Comparison of ENCODE assay signal across 20 mouse cellular contexts in genomic region chr14:102942222-102942843, GRCm38 (mm10). TPM values are rescaled to one million over a fixed set of nuclear protein-coding genes. Genes with fewer than 3 reads are reported as not detected.
A peak's percentile ranks its signal among the peaks of the same experiment; 100 is the strongest.
DNase-seq lines count a peak whose midpoint lies in the region; ATAC-seq lines count a peak whose summit lies in the region.
"Had no signal": no experiment of that assay in that cellular context is flagged by ENCODE, and none has a peak within 500 bp of the region (broad histone marks: within the 10 kb centered on the region; RNA-seq: fewer than 3 reads in every experiment).

No protein-coding gene starts in this region.

- H3K9ac ChIP-seq in forebrain, embryonic 16.5 days (replicated peaks; ENCODE audit: low read depth, low read length), result no peak overlapping the region
- H3K9ac ChIP-seq: embryonic facial prominence, embryonic 13.5 days; forebrain, embryonic 12.5 days; forebrain, postnatal 0 days; heart, embryonic 15.5 days; hindbrain, embryonic 13.5 days had no signal

- no peaks in the 10 kb centered on the region for H3K4me1 ChIP-seq in forebrain, embryonic 16.5 days (replicated peaks; ENCODE audit: control insufficient read depth, insufficient read depth, low read length)
- H3K4me1 ChIP-seq: embryonic facial prominence, embryonic 13.5 days; forebrain, embryonic 12.5 days; heart, embryonic 10.5 days; heart, embryonic 15.5 days; hindbrain, embryonic 13.5 days had no signal

- no peak overlapping the region for H3K4me3 ChIP-seq in forebrain, embryonic 16.5 days (replicated peaks; ENCODE audit: low read length)
- H3K4me3 ChIP-seq: embryonic facial prominence, embryonic 13.5 days; forebrain, embryonic 12.5 days; heart, embryonic 10.5 days; heart, embryonic 15.5 days; hindbrain, embryonic 13.5 days had no signal

- H3K4me2 ChIP-seq in forebrain, embryonic 16.5 days (ENCODE audit: low read length), result no peak overlapping the region
- H3K4me2 ChIP-seq: embryonic facial prominence, embryonic 13.5 days; forebrain, embryonic 12.5 days; heart, embryonic 15.5 days; hindbrain, embryonic 13.5 days had no signal

- H3K27me3 ChIP-seq in splenic B cell, adult 2 months (ENCODE audit: control insufficient read depth, insufficient read depth, low read length, poor library complexity, severe bottlenecking), result no peaks in the 10 kb centered on the region
- no peaks in the 10 kb centered on the region for H3K27me3 ChIP-seq in forebrain, embryonic 16.5 days (replicated peaks; ENCODE audit: control insufficient read depth, insufficient read depth, low read length)
- H3K27me3 ChIP-seq: embryonic facial prominence, embryonic 13.5 days; forebrain, embryonic 12.5 days; heart, embryonic 15.5 days; hindbrain, embryonic 13.5 days had no signal

- 83% methylated on average over 2 of the region's 2 CpGs for WGBS in forebrain, embryonic 16.5 days

- H3K27ac ChIP-seq in forebrain, embryonic 16.5 days (ENCODE audit: low read length), result no peak overlapping the region
- H3K27ac ChIP-seq: embryonic facial prominence, embryonic 13.5 days; forebrain, embryonic 12.5 days; heart, embryonic 10.5 days; heart, embryonic 15.5 days; hindbrain, embryonic 13.5 days; hindbrain, postnatal 0 days had no signal

- DNase-seq in 416B (ENCODE audit: low read depth) (peak; percentile 9), A20 (ENCODE audit: low read depth, low spot score) (peak; percentile 62)
- DNase-seq in splenic B cell, adult 2 months (ENCODE audit: low read depth, low spot score), result peak; percentile 35
- no peak for DNase-seq in thymus, postnatal 10 days (ENCODE audit: low spot score in 2 of 2)
- DNase-seq: adrenal gland, postnatal 10 days; cerebellum, adult 11-12 months; cerebellum, adult 9-10 months; cerebellum, postnatal 25 days; forebrain, postnatal 0 days; gastrocnemius, postnatal 36 days; heart, adult 18-20 months; heart, postnatal 14 days had no signal

- H3K9me3 ChIP-seq in forebrain, embryonic 16.5 days (ENCODE audit: control insufficient read depth, low read length), result no peaks in the 10 kb centered on the region
- H3K9me3 ChIP-seq: embryonic facial prominence, embryonic 13.5 days; forebrain, embryonic 12.5 days; heart, embryonic 10.5 days; heart, embryonic 15.5 days; hindbrain, embryonic 13.5 days had no signal

- ATAC-seq in common myeloid progenitor, adult 5-6 weeks (replicated peaks; ENCODE audit: low read depth, poor library complexity, severe bottlenecking), result 0 out of 2 replicates have a peak, but pooled peaks have one; percentile 39
- no peak for ATAC-seq in forebrain, embryonic 16.5 days
- ATAC-seq: forebrain, postnatal 0 days; hindbrain, postnatal 0 days had no signal

- H3K36me3 ChIP-seq in splenic B cell, adult 2 months (ENCODE audit: control insufficient read depth, insufficient read depth, low read length, poor library complexity, severe bottlenecking), result no peaks in the 10 kb centered on the region
- H3K36me3 ChIP-seq in forebrain, embryonic 16.5 days (ENCODE audit: control insufficient read depth, insufficient read depth), result no peaks in the 10 kb centered on the region
- H3K36me3 ChIP-seq: embryonic facial prominence, embryonic 13.5 days; forebrain, embryonic 12.5 days; heart, embryonic 10.5 days; heart, embryonic 15.5 days; hindbrain, embryonic 13.5 days had no signal

RNA-seq across cellular contexts. Expression of gene Kctd12, which starts 40.1 kb away (rescaled TPM):
- 62.2 and 67.0 TPM in 2 replicates for total RNA-seq in common myeloid progenitor, adult 5-6 weeks (2017)
- 17.5 and 24.9 TPM in 2 replicates for polyA plus RNA-seq in forebrain, embryonic 16.5 days (2015; fragmentation: Nextera tagmentation; extraction: Ambion mirVana)

Comparison
In these comparisons a context has a peak if more than half of its experiments do, and no peak if none do; other contexts are left out.
1. DNase-seq: peak in 416B (single experiment), A20 (single experiment) and splenic B cell, adult 2 months (single experiment); none in thymus, postnatal 10 days (0 of 2).